Mouse (Mus musculus) thymus, postnatal 14 days (tissue): Measurements from ENCODE around the gene Pusl1.
A peak's percentile ranks its signal among the peaks of the same experiment; 100 is the strongest.

Experiments used
- DNase-seq: peaks from one replicate; pipeline ENCODE4 v3.0.0; 2021

Pusl1 gene

DNA sequence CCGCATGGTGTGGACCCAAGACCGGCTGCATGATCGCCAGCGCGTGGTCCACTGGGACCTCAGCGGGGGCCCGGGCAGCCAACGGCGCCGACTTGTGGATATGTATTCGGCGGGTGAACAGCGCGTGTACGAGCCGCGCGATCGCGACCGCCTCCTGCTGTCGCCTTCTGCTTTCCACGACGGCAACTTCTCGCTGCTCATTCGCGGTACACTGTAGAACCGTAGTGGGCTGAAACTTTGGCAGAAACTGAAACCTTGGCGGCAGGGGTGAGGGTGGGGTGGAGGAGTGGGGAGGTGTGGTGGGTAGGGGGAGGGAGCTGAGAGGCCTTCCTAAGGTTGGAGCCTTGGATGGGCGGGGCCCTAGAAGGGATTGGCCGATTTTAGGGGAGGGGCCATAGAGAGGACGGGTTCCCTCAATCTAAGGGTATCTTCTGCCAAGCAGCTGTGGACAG, 50.6 kb downstream of the Pusl1 start:
- peak; percentile 78 for DNase-seq

DNA sequence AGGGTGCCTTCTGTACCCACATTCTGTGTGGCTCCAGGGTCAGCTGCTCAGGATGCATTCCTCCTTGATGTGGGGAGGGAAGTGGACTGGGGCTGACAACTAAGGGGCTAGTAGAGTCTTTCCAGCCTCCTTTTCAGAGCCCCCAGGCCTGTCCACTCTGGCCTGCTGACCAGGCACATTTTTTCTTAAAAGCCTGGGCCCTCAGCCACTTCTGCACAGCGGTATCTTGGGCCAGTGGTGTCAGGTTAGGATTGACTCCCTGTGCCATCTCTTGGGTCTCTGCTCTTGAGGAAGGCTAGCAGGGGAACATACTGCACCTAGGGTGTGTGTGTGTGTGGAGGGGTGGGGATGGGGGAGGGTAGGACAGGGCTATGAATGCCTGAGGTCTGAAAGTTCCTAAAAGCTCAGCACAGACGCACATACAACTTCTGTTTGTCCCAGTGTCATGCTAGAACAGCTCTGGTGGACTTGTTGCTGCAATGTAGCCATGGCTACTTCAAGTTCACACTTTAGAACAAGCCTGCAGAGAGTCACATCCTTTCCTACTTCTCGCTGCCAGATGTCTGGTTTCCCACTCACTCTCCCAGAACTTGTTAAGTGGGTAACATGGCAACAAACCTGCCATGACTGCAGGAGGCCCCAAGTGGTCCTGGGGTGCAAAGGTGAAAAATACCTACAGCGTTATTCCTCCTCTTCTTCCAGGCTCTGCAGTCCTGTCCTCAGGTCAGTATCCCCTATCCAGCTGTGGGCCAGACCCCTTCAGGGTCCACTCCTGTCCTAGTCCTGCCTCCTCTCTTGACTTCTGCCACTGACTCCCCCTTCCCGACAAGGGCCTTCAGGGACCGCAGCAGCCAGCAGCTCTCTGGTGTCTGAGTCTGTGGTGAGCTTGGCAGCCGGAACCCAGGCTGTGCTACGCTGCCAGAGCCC, 51.2 kb downstream of the Pusl1 start:
- no peak for DNase-seq

DNA sequence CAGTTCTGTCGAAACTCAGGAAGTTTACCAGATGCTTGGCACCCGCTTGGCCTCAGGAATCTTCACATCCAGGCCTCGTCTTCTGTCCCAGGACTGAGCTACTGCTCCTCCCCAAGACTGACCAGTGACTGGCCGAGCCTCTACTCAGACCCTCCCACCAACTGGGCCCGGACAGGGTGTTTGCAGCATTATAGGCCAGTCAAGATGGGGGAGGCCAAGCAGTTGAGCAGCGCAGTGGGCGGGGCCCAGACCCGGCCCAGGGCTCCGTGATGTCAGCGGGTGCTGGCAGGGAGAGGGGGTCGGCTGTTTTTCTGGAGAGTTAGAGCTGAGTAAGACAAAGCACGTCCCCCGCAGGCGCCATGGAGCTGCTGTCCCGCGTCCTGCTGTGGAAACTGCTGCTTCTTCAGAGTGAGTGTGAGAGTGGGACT, 52.1 kb downstream of the Pusl1 start, which contains the start of gene Mxra8:
Mxra8 (plus strand) TSS at position 198 of the 428 bp plus-strand sequence.
- no peak for DNase-seq

DNA sequence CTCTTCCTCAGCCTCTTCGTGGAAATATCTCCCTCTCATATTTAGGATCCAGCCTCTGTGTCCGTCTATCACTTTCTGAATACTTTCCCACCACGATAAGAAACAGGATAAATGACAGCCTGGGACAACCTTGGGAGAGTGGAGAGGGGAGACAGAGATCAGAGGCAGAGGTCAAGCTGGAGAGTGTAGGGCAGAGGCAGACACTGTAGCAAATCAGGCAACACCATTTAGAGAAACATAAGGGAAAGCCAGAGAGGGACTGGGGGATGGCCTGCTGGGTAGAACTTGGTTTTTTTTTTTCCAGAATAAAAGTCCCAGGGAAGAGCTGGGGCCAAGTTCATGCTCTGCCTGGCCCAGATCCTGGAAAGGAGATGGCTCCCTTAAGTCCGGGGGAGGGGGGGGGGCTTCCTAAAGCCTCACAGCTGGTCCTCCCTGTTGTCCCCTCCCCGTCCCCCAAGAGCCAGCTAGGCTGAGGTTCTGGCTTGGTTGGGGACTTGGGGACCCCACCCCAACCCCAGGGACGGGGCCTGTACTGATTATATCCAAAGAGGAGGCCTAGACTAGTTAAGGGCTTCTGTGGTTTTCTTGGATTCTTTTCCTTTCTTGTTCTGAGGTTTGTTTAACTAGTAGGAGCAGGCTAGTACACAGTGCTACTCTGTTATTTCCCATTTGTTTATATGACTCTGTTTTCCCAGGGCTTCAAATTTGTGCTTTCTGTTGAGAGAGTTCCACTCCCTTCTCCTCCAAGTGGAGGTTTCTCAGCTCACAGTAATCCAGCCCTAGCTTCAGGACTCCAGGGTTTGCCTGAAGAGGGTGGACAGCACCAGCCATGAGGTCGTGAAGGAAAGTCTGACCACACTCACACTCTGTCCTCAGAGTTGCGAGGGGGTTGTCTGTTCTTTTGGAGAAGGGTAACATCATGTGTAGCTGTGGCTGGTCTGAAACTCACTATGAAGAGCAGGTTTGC, 53.1 kb downstream of the Pusl1 start:
- no peak for DNase-seq
